Mouse (Mus musculus) hindbrain, embryonic 16.5 days (tissue): Measurements from ENCODE around the gene Ankdd1a. TPM values are rescaled to one million over a fixed set of nuclear protein-coding genes. Genes with fewer than 3 reads are reported as not detected.

Experiments
- ATAC-seq: fragments of 200-750 bp; cut with Nextera tagmentation; 2 replicates; pipeline ENCODE4 v1.8.0; 2017; ENCODE audit warnings: moderate TSS enrichment, moderate library complexity
- H3K27ac ChIP-seq: fragments of 300-500 bp; sonication (generic); 2 replicates; pipeline ENCODE4 v1.5.1; 2014; ENCODE audit warnings: low read depth, mild to moderate bottlenecking, control low read depth, low read length, moderate library complexity
- H3K27me3 ChIP-seq: fragments of 300-500 bp; sonication (generic); replicated peaks from 2 replicates; pipeline ENCODE4 v1.6.1; 2014; ENCODE audit warnings: low read length; ENCODE audit not compliant: control insufficient read depth, insufficient read depth
- H3K36me3 ChIP-seq: fragments of 300-500 bp; sonication (generic); 2 replicates; pipeline ENCODE4 v1.6.1; 2014; ENCODE audit warnings: mild to moderate bottlenecking, low read length, moderate library complexity, mixed read lengths; ENCODE audit not compliant: control insufficient read depth, insufficient read depth
- H3K4me1 ChIP-seq: fragments of 300-500 bp; sonication (generic); 2 replicates; pipeline ENCODE4 v1.6.1; 2014; ENCODE audit warnings: low read depth, low read length; ENCODE audit not compliant: control insufficient read depth, insufficient read depth
- H3K4me2 ChIP-seq: fragments of 300-500 bp; sonication (generic); 2 replicates; pipeline ENCODE4 v1.6.1; 2014; ENCODE audit warnings: mild to moderate bottlenecking, low read length, control low read depth, moderate library complexity
- H3K4me3 ChIP-seq: fragments of 300-500 bp; sonication (generic); 2 replicates; pipeline ENCODE4 v1.5.1; 2014; ENCODE audit warnings: mild to moderate bottlenecking, low read length, control low read depth, moderate library complexity
- H3K9ac ChIP-seq: fragments of 300-500 bp; sonication (generic); 2 replicates; pipeline ENCODE4 v1.6.1; 2014; ENCODE audit warnings: low read depth, mild to moderate bottlenecking, control low read depth, low read length, moderate library complexity
- H3K9me3 ChIP-seq: fragments of 300-500 bp; sonication (generic); 2 replicates; pipeline ENCODE4 v1.6.1; 2014; ENCODE audit warnings: mild to moderate bottlenecking, low read length, moderate library complexity; ENCODE audit not compliant: control insufficient read depth
- WGBS: fragments of 180-500 bp; shearing (Covaris S2); extraction: QIAGEN DNeasy Blood & Tissue Kit; methylation state at CpG from one replicate; pipeline ENCODE4 v1.1.7; 2014; 5-methylcytosine and 5-hydroxymethylcytosine counted together
- polyA plus RNA-seq: library from polyadenylated mRNA; unstranded; fragments of >200 nt; fragmentation: Nextera tagmentation; extraction: Ambion mirVana; gene quantifications from 2 replicates; pipeline ENCODE4 v1.2.1, GENCODE M21; 2015

Ankdd1a gene
- polyA plus RNA-seq, 1 experiment from 2014 or later = 1.2 TPM

- Histone ChIP-seq H3K4me3 (no peak overlapping the region), H3K4me1 (peaks cover 8% of the 10 kb centered on the region), H3K9ac (no peak overlapping the region), H3K27ac (no peak overlapping the region), H3K4me2 (no peak overlapping the region), H3K9me3 (no peaks in the 10 kb centered on the region), H3K27me3 (no peaks in the 10 kb centered on the region), H3K36me3 (no peaks in the 10 kb centered on the region)
- ATAC-seq = no peak
- WGBS = 47% methylated on average over 8 of the region's 8 CpGs
Measured at GRCm38 (mm10) chr9:65548311-65548710, 28.3 kb upstream of the Ankdd1a start.

- Histone ChIP-seq H3K9ac (no peak overlapping the region), H3K4me1 (peaks cover 8% of the 10 kb centered on the region), H3K36me3 (no peaks in the 10 kb centered on the region), H3K4me3 (no peak overlapping the region), H3K27me3 (no peaks in the 10 kb centered on the region), H3K9me3 (no peaks in the 10 kb centered on the region), H3K4me2 (no peak overlapping the region), H3K27ac (0 out of 2 replicates have a peak overlapping the region, but pooled peaks have one; percentile 7)
- WGBS = 55% methylated on average over 4 of the region's 4 CpGs
- no peak for ATAC-seq
Measured at GRCm38 (mm10) chr9:65547844-65548243, 27.9 kb upstream of the Ankdd1a start.

GRCm38 (mm10) chr9:65547111-65547510 lies 27.1 kb upstream of the Ankdd1a start:
- Histone ChIP-seq H3K27ac (no peak overlapping the region), H3K4me2 (no peak overlapping the region), H3K4me1 (peaks cover 8% of the 10 kb centered on the region), H3K4me3 (no peak overlapping the region), H3K36me3 (no peaks in the 10 kb centered on the region), H3K9ac (no peak overlapping the region), H3K9me3 (no peaks in the 10 kb centered on the region), H3K27me3 (no peaks in the 10 kb centered on the region)
- WGBS = 78% methylated on average over 5 of the region's 5 CpGs
- no peak for ATAC-seq

- Histone ChIP-seq H3K27me3 (no peaks in the 10 kb centered on the region), H3K36me3 (no peaks in the 10 kb centered on the region), H3K9me3 (no peaks in the 10 kb centered on the region), H3K9ac (no peak overlapping the region), H3K27ac (no peak overlapping the region), H3K4me3 (no peak overlapping the region), H3K4me2 (no peak overlapping the region), H3K4me1 (peaks cover 8% of the 10 kb centered on the region)
- no peak for ATAC-seq
- 47% methylated on average over 4 of the region's 4 CpGs for WGBS
Measured at GRCm38 (mm10) chr9:65546413-65546695, 26.4 kb upstream of the Ankdd1a start.

GRCm38 (mm10) chr9:65545635-65546412 lies 25.8 kb upstream of the Ankdd1a start:
- Histone ChIP-seq H3K9me3 (no peaks in the 10 kb centered on the region), H3K27ac (peak overlapping the region; percentile 42; the same call in 1 of the 2 replicates), H3K36me3 (no peaks in the 10 kb centered on the region), H3K4me3 (no peak overlapping the region), H3K4me1 (peaks cover 8% of the 10 kb centered on the region), H3K9ac (no peak overlapping the region), H3K4me2 (no peak overlapping the region), H3K27me3 (no peaks in the 10 kb centered on the region)
- no peak for ATAC-seq
- 58% methylated on average over 10 of the region's 10 CpGs for WGBS

GRCm38 (mm10) chr9:65542111-65542524 lies 22.1 kb upstream of the Ankdd1a start:
- H3K27ac ChIP-seq = no peak overlapping the region
- no peaks in the 10 kb centered on the region for H3K27me3 ChIP-seq
- peaks cover 5% of the 10 kb centered on the region for H3K4me1 ChIP-seq
- 86% methylated on average over 7 of the region's 7 CpGs for WGBS
- ATAC-seq = no peak
- H3K4me2 ChIP-seq = no peak overlapping the region
- H3K4me3 ChIP-seq = no peak overlapping the region
- no peaks in the 10 kb centered on the region for H3K36me3 ChIP-seq
- no peak overlapping the region for H3K9ac ChIP-seq
- H3K9me3 ChIP-seq = no peaks in the 10 kb centered on the region

- no peak overlapping the region for H3K27ac ChIP-seq
- H3K9ac ChIP-seq = no peak overlapping the region
- WGBS = 71% methylated on average over 13 of the region's 13 CpGs
- ATAC-seq = no peak
- H3K4me1 ChIP-seq = peaks cover 5% of the 10 kb centered on the region
- H3K4me3 ChIP-seq = no peak overlapping the region
- no peaks in the 10 kb centered on the region for H3K27me3 ChIP-seq
- H3K36me3 ChIP-seq = no peaks in the 10 kb centered on the region
- no peaks in the 10 kb centered on the region for H3K9me3 ChIP-seq
- H3K4me2 ChIP-seq = no peak overlapping the region
Measured at GRCm38 (mm10) chr9:65541126-65542068, 21.4 kb upstream of the Ankdd1a start.

GRCm38 (mm10) chr9:65539697-65540096 lies 19.7 kb upstream of the Ankdd1a start:
- no peak overlapping the region for H3K4me2 ChIP-seq
- no peak overlapping the region for H3K27ac ChIP-seq
- H3K9ac ChIP-seq = no peak overlapping the region
- no peak overlapping the region for H3K4me3 ChIP-seq
- H3K27me3 ChIP-seq = no peaks in the 10 kb centered on the region
- no peaks in the 10 kb centered on the region for H3K9me3 ChIP-seq
- no peaks in the 10 kb centered on the region for H3K4me1 ChIP-seq
- H3K36me3 ChIP-seq = no peaks in the 10 kb centered on the region
- 86% methylated on average over 9 of the region's 9 CpGs for WGBS
- no peak for ATAC-seq

GRCm38 (mm10) chr9:65537901-65538630 lies 18.1 kb upstream of the Ankdd1a start:
- no peak overlapping the region for H3K27ac ChIP-seq
- no peak overlapping the region for H3K9ac ChIP-seq
- H3K27me3 ChIP-seq = no peaks in the 10 kb centered on the region
- no peaks in the 10 kb centered on the region for H3K9me3 ChIP-seq
- no peaks in the 10 kb centered on the region for H3K36me3 ChIP-seq
- no peak for ATAC-seq
- 89% methylated on average over 8 of the region's 8 CpGs for WGBS
- no peak overlapping the region for H3K4me3 ChIP-seq
- H3K4me2 ChIP-seq = no peak overlapping the region
- no peaks in the 10 kb centered on the region for H3K4me1 ChIP-seq
